Mouse (Mus musculus) ES-E14 (cell line): ENCODE results near the gene Papss1. TPM values are rescaled to one million over a fixed set of nuclear protein-coding genes. Genes with fewer than 3 reads are reported as not detected.

Source experiments
- DNase-seq: peaks from one replicate; pipeline ENCODE4 v3.0.0-alpha.2; 2013; ENCODE audit warnings: low read depth, low spot score
- H3K27ac ChIP-seq: 2 replicates; pipeline ENCODE4 v1.5.1; 2012; ENCODE audit warnings: low read depth, mild to moderate bottlenecking, low read length, moderate library complexity, mixed read lengths; ENCODE audit not compliant: poor library complexity, insufficient read depth, severe bottlenecking
- H3K36me3 ChIP-seq: 2 replicates; pipeline ENCODE4 v1.6.1; 2012; ENCODE audit warnings: mild to moderate bottlenecking, low read length, moderate library complexity, mixed read lengths; ENCODE audit not compliant: control insufficient read depth, poor library complexity, insufficient read depth, severe bottlenecking
- H3K4me1 ChIP-seq, 2 experiments: fragments of 150-350 bp in 1 of 2; sonication (generic) in 1 of 2; 2 replicates each; pipeline ENCODE4 v1.6.1; 2012; ENCODE audit warnings: low read length in 2 of 2, mild to moderate bottlenecking in 1 of 2, mixed read lengths in 1 of 2; ENCODE audit not compliant: control insufficient read depth in 2 of 2, insufficient read depth in 2 of 2, poor library complexity in 1 of 2
- H3K4me3 ChIP-seq, 2 experiments: fragments of 150-350 bp in 1 of 2; sonication (generic) in 1 of 2; 2 replicates each; pipeline ENCODE4 v1.5.1; 2012; ENCODE audit warnings: low read length in 2 of 2, low read depth in 1 of 2, mild to moderate bottlenecking in 1 of 2, mixed read lengths in 1 of 2; ENCODE audit not compliant: insufficient read depth in 1 of 2, poor library complexity in 1 of 2, severe bottlenecking in 1 of 2
- H3K9ac ChIP-seq: 2 replicates; pipeline ENCODE4 v1.6.1; 2012; ENCODE audit warnings: low read depth, mild to moderate bottlenecking, low read length, mixed read lengths; ENCODE audit not compliant: poor library complexity, insufficient read depth, severe bottlenecking
- H3K9me3 ChIP-seq: fragments of 150-350 bp; sonication (generic); 2 replicates; pipeline ENCODE4 v1.6.1; 2012; ENCODE audit warnings: low read depth, mild to moderate bottlenecking, low read length; ENCODE audit not compliant: control insufficient read depth, insufficient read depth
- CHD2 ChIP-seq: IDR thresholded peaks from 2 replicates; pipeline ENCODE4 v1.6.1; 2014; ENCODE audit warnings: mild to moderate bottlenecking, low read depth, low read length, inconsistent platforms
- HCFC1 ChIP-seq: IDR thresholded peaks from 2 replicates; pipeline ENCODE4 v1.6.1; 2012; ENCODE audit warnings: low read length, inconsistent platforms, borderline replicate concordance; ENCODE audit not compliant: insufficient read depth
- MAFK ChIP-seq: IDR thresholded peaks from 2 replicates; pipeline ENCODE4 v1.6.1; 2014; ENCODE audit warnings: mild to moderate bottlenecking, low read depth, low read length, inconsistent platforms; ENCODE audit not compliant: insufficient read depth
- ZC3H11A ChIP-seq: IDR thresholded peaks from 2 replicates; pipeline ENCODE4 v1.6.1; 2012; ENCODE audit warnings: low read depth, mild to moderate bottlenecking, inconsistent platforms, low read length, borderline replicate concordance
- ZNF384 ChIP-seq: IDR thresholded peaks from 2 replicates; pipeline ENCODE4 v1.6.1; 2012; ENCODE audit warnings: low read depth, low read length, inconsistent platforms
- in situ Hi-C, 2 experiments: fragments of 600-800 bp; cut with MboI; formaldehyde crosslinking; loops; one replicate each; pipeline ENCODE4 v1.15.1; 2025; ENCODE audit warnings: low sequenced_read_pairs in 2 of 2, inconsistent platforms in 1 of 2; ENCODE audit not compliant: unreplicated experiment in 2 of 2
- total RNA-seq: library from RNA; depleted of rRNA; stranded (reverse); fragments of 300-350 nt; gene quantifications from 2 replicates; pipeline ENCODE4 v1.2.3, GENCODE M21; 2012

The Papss1 gene
- total RNA-seq, 1 experiment: 12.8 TPM

- Histone ChIP-seq H3K9ac (no peak overlapping the region), H3K36me3 (no peaks in the 10 kb centered on the region), H3K4me3 (no peak overlapping the region), H3K4me1 (no peaks in the 10 kb centered on the region), H3K27ac (no peak overlapping the region), H3K9me3 (no peaks in the 10 kb centered on the region)
- in situ Hi-C loops: no loop called here
- DNase-seq: no peak
- no peak for TF ChIP-seq CHD2
- no peak for TF ChIP-seq HCFC1
- TF ChIP-seq MAFK: no peak
- no peak for TF ChIP-seq ZC3H11A
- TF ChIP-seq ZNF384: no peak
Measured at GRCm38 (mm10) chr3:131610595-131610994, 46.0 kb downstream of the Papss1 start.

GRCm38 (mm10) chr3:131612847-131613246 lies 48.3 kb downstream of the Papss1 start:
- Histone ChIP-seq H3K9ac (no peak overlapping the region), H3K27ac (no peak overlapping the region), H3K9me3 (no peaks in the 10 kb centered on the region), H3K36me3 (no peaks in the 10 kb centered on the region), H3K4me3 (no peak overlapping the region), H3K4me1 (no peaks in the 10 kb centered on the region)
- TF ChIP-seq MAFK (no peak), HCFC1 (no peak), ZNF384 (no peak), ZC3H11A (no peak), CHD2 (no peak)
- no peak for DNase-seq
- in situ Hi-C loops: no loop called here

- no peak overlapping the region for H3K27ac ChIP-seq
- no peak overlapping the region for H3K9ac ChIP-seq
- no peak for DNase-seq
- H3K4me1 ChIP-seq: no peaks in the 10 kb centered on the region
- H3K9me3 ChIP-seq: no peaks in the 10 kb centered on the region
- no peak overlapping the region for H3K4me3 ChIP-seq
- in situ Hi-C loops: no loop called here
- TF ChIP-seq ZNF384: no peak
- TF ChIP-seq MAFK: no peak
- TF ChIP-seq ZC3H11A: no peak
- no peak for TF ChIP-seq HCFC1
- TF ChIP-seq CHD2: no peak
- H3K36me3 ChIP-seq: no peaks in the 10 kb centered on the region
Measured at GRCm38 (mm10) chr3:131614056-131614455, 49.5 kb downstream of the Papss1 start.

- Histone ChIP-seq H3K9ac (no peak overlapping the region), H3K27ac (no peak overlapping the region), H3K4me1 (no peaks in the 10 kb centered on the region), H3K4me3 (no peak overlapping the region), H3K36me3 (0 out of 2 replicates have a peak, but pooled peaks cover 2% of the 10 kb centered on the region), H3K9me3 (no peaks in the 10 kb centered on the region)
- DNase-seq: no peak
- TF ChIP-seq CHD2: no peak
- no peak for TF ChIP-seq MAFK
- no peak for TF ChIP-seq HCFC1
- no peak for TF ChIP-seq ZC3H11A
- no peak for TF ChIP-seq ZNF384
- in situ Hi-C loops: no loop called here
Measured at GRCm38 (mm10) chr3:131618580-131619338, 54.2 kb downstream of the Papss1 start.
